Mouse (Mus musculus) CH12.LX (cell line): ENCODE results near the gene Zcchc12. TPM values are rescaled to one million over a fixed set of nuclear protein-coding genes. Genes with fewer than 3 reads are reported as not detected.

Experiments
- DNase-seq: peaks from one replicate; pipeline ENCODE4 v3.0.0-alpha.2; 2013; ENCODE audit errors: extremely low read depth
- H3K27ac ChIP-seq: 2 replicates; pipeline ENCODE4 v1.5.1; 2012; ENCODE audit warnings: low read depth, mild to moderate bottlenecking, control low read depth, moderate library complexity; ENCODE audit not compliant: insufficient read depth
- H3K27me3 ChIP-seq: replicated peaks from 2 replicates; pipeline ENCODE3; 2012; ENCODE audit warnings: inconsistent platforms
- H3K36me3 ChIP-seq, 2 experiments: replicated peaks in 1 of 2; 2 replicates each; pipeline versions ENCODE3 to v1.6.1; 2012; ENCODE audit warnings: inconsistent platforms in 1 of 2, low read length in 1 of 2, mild to moderate bottlenecking in 1 of 2, mixed read lengths in 1 of 2, moderate library complexity in 1 of 2; ENCODE audit not compliant: control insufficient read depth in 1 of 2, insufficient read depth in 1 of 2
- H3K4me1 ChIP-seq, 2 experiments: 2 replicates each; pipeline ENCODE4 v1.6.1; 2012; ENCODE audit warnings: inconsistent platforms in 1 of 2, moderate library complexity in 1 of 2; ENCODE audit not compliant: insufficient read depth in 2 of 2, control insufficient read depth in 1 of 2
- H3K4me2 ChIP-seq: 2 replicates; pipeline ENCODE4 v1.6.1; 2012; ENCODE audit warnings: low read depth, mild to moderate bottlenecking, control low read depth; ENCODE audit not compliant: poor library complexity, insufficient read depth, severe bottlenecking
- H3K4me3 ChIP-seq, 3 experiments: fragments of 150-350 bp in 1 of 3; sonication (generic) in 1 of 3; replicated peaks in 1 of 3; 2 replicates each; pipeline versions ENCODE3 to v1.5.1; 2011 to 2012; ENCODE audit warnings: low read depth in 2 of 3, low read length in 2 of 3, mild to moderate bottlenecking in 2 of 3, moderate library complexity in 2 of 3, control low read depth in 1 of 3, improper control_type of control experiment in 1 of 3, inconsistent platforms in 1 of 3, mixed read lengths in 1 of 3; ENCODE audit not compliant: poor library complexity in 1 of 3
- H3K79me2 ChIP-seq: replicated peaks from 2 replicates; pipeline ENCODE4 v1.6.1; 2012; ENCODE audit warnings: mild to moderate bottlenecking, moderate library complexity; ENCODE audit not compliant: control insufficient read depth, poor library complexity, insufficient read depth, severe bottlenecking; ENCODE audit errors: extremely low read depth
- H3K9ac ChIP-seq: 2 replicates; pipeline ENCODE4 v1.6.1; 2012; ENCODE audit warnings: low read depth, mild to moderate bottlenecking, control low read depth, moderate library complexity; ENCODE audit not compliant: insufficient read depth
- H3K9me3 ChIP-seq: replicated peaks from 2 replicates; pipeline ENCODE3; 2012; ENCODE audit warnings: low read length, inconsistent platforms, mixed read lengths
- BHLHE40 ChIP-seq: IDR thresholded peaks from 2 replicates; pipeline ENCODE4 v1.6.1; 2011; ENCODE audit warnings: mild to moderate bottlenecking, low read depth, low read length, improper control_type of control experiment
- CHD1 ChIP-seq: IDR thresholded peaks from 2 replicates; pipeline ENCODE4 v1.6.1; 2012; ENCODE audit warnings: low read depth, low read length, improper control_type of control experiment, inconsistent platforms
- CTCF ChIP-seq, 2 experiments: IDR thresholded peaks in 1 of 2; conservative IDR thresholded peaks in 1 of 2; 2 replicates each; pipeline ENCODE4 v1.5.1; 2011 to 2012; ENCODE audit warnings: low read depth in 2 of 2, low read length in 2 of 2, improper control_type of control experiment in 1 of 2, inconsistent platforms in 1 of 2, mild to moderate bottlenecking in 1 of 2, moderate library complexity in 1 of 2
- E2F4 ChIP-seq: IDR thresholded peaks from 2 replicates; pipeline ENCODE4 v1.6.1; 2011; ENCODE audit warnings: low read depth, low read length, improper control_type of control experiment; ENCODE audit not compliant: insufficient replicate concordance
- ELF1 ChIP-seq: IDR thresholded peaks from 2 replicates; pipeline ENCODE4 v1.6.1; 2014; ENCODE audit warnings: low read depth, mild to moderate bottlenecking, inconsistent platforms, low read length, improper control_type of control experiment
- GABPA ChIP-seq: IDR thresholded peaks from 2 replicates; pipeline ENCODE4 v1.6.1; 2012; ENCODE audit warnings: low read depth, low read length, improper control_type of control experiment, inconsistent platforms; ENCODE audit not compliant: insufficient replicate concordance
- MEF2A ChIP-seq: IDR thresholded peaks from 2 replicates; pipeline ENCODE4 v1.6.1; 2014; ENCODE audit warnings: low read depth, mild to moderate bottlenecking, inconsistent platforms, low read length, improper control_type of control experiment, borderline replicate concordance
- MYC ChIP-seq: IDR thresholded peaks from 2 replicates; pipeline ENCODE4 v1.6.1; 2011; ENCODE audit warnings: low read depth, mild to moderate bottlenecking, improper control_type of control experiment, low read length
- NELFE ChIP-seq: IDR thresholded peaks from 2 replicates; pipeline ENCODE4 v1.6.1; 2011; ENCODE audit warnings: low read depth, low read length, improper control_type of control experiment
- POLR2AphosphoS2 ChIP-seq: IDR thresholded peaks from 2 replicates; pipeline ENCODE4 v1.6.1; 2011; ENCODE audit warnings: low read depth, low read length, improper control_type of control experiment
- RAD21 ChIP-seq: IDR thresholded peaks from 2 replicates; pipeline ENCODE4 v1.6.1; 2011; ENCODE audit warnings: low read depth, mild to moderate bottlenecking, low read length, improper control_type of control experiment, moderate library complexity
- RCOR1 ChIP-seq: conservative IDR thresholded peaks from 2 replicates; pipeline ENCODE4 v1.6.1; 2012; ENCODE audit warnings: low read depth, mild to moderate bottlenecking, inconsistent platforms, low read length, improper control_type of control experiment
- SIN3A ChIP-seq: IDR thresholded peaks from 2 replicates; pipeline ENCODE4 v1.6.1; 2012; ENCODE audit warnings: low read length, improper control_type of control experiment, inconsistent platforms
- SMC3 ChIP-seq: IDR thresholded peaks from 2 replicates; pipeline ENCODE4 v1.6.1; 2011; ENCODE audit warnings: low read depth, low read length, improper control_type of control experiment
- UBTF ChIP-seq: IDR thresholded peaks from 2 replicates; pipeline ENCODE4 v1.6.1; 2012; ENCODE audit warnings: low read depth, mild to moderate bottlenecking, inconsistent platforms, low read length, improper control_type of control experiment, moderate library complexity
- USF2 ChIP-seq: conservative IDR thresholded peaks from 2 replicates; pipeline ENCODE4 v1.6.1; 2011; ENCODE audit warnings: low read depth, low read length, improper control_type of control experiment
- ZKSCAN1 ChIP-seq: IDR thresholded peaks from 2 replicates; pipeline ENCODE4 v1.6.1; 2012; ENCODE audit warnings: low read depth, inconsistent platforms, low read length, improper control_type of control experiment, borderline replicate concordance
- dilution Hi-C: fragments of 300-500 bp; cut with MboI; formaldehyde crosslinking; loops from 2 replicates; pipeline ENCODE4 v1.14.3; 2020; ENCODE audit warnings: low sequenced_read_pairs; ENCODE audit not compliant: extremely low pct_unique_long_range_greater_than_20kb, extremely low pct_ligation_motif_present
- in situ Hi-C: fragments of 300-500 bp; cut with MboI; formaldehyde crosslinking; loops from 3 replicates; pipeline ENCODE4 v1.14.3; 2019; ENCODE audit warnings: low sequenced_read_pairs, low pct_ligation_motif_present, low pct_unique_long_range_greater_than_20kb, mixed read lengths
- polyA plus RNA-seq: library from polyadenylated mRNA; unstranded; fragments of >175 nt; gene quantifications from 2 replicates; pipeline ENCODE4 v1.2.1, GENCODE M21; 2012; ENCODE audit warnings: low read depth; ENCODE audit not compliant: insufficient read length
- total RNA-seq, 2 experiments: library from RNA; depleted of rRNA; stranded (reverse); fragments of 300-350 nt in 1 of 2; fragments of >200 nt in 1 of 2; gene quantifications; 2 replicates each; pipeline ENCODE4 v1.2.3; 2012 to 2014

The Zcchc12 gene
- total and polyA plus RNA-seq, 3 experiments = not detected

DNA sequence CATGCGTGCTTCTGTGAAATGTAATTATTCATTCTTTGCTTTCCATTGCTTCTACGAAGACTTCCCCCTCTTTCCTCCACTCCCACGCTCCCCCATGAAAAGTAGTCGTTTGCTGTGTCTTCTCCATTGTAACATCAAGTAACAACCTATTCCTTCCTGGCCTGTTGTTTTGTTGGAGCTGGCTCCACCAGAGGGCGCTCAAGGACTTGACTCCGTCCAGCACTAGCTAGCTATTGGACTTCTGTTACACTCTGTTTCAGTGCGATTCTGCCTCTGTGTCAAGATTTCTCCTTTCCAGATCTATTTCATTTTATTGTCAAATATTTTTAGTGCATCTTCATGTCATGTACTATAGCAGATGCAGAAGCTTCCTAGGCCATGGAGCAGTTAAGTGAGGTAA lies 30.1 kb downstream of the Zcchc12 start:
- H3K36me3 ChIP-seq = no peaks in the 10 kb centered on the region
- no peak overlapping the region for H3K4me3 ChIP-seq
- no peak overlapping the region for H3K9ac ChIP-seq
- peak; percentile 61 for DNase-seq
- no peaks in the 10 kb centered on the region for H3K9me3 ChIP-seq
- no peaks in the 10 kb centered on the region for H3K79me2 ChIP-seq
- H3K4me2 ChIP-seq = no peak overlapping the region
- dilution Hi-C loops = no loop called here
- no peak overlapping the region for H3K27ac ChIP-seq
- H3K4me1 ChIP-seq = no peaks in the 10 kb centered on the region
- in situ Hi-C loops = loop anchor here (10.0 kb wide), 1 partner anchor 159 kb away; no protein-coding TSS in a partner anchor
- no peaks in the 10 kb centered on the region for H3K27me3 ChIP-seq
- TF ChIP-seq RCOR1 = no peak
- TF ChIP-seq ELF1 = no peak
- TF ChIP-seq SMC3 = peak; percentile 53
- peak; percentile 32 to 74; a peak in 2 of 4 replicates for TF ChIP-seq CTCF (conservative IDR thresholded peaks at IDR 0.05 in 1 of 2, IDR thresholded peaks at IDR 0.05 in 1 of 2; ENCODE audit: low read depth in 2 of 2, low read length in 2 of 2)
- TF ChIP-seq GABPA = no peak
- peak; percentile 67 for TF ChIP-seq RAD21
- no peak for TF ChIP-seq SIN3A

DNA sequence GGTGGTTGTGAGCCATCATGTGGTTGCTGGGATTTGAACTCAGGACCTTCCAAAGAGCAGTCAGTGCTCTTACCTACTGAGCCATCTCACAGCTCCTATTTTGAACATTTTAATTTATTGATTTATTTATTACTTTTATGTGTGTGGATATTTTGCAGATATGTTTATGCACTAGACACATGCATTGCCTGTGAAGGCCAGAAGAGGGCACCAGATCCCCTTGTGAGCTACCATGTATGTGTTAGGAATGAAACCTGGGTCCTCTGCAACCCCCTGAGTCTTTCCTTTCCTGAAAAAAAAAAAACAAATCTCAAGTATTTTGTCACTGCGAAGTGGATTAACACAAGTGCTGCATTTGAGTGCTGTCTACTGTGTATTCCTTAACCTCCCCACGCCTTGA lies 30.9 kb downstream of the Zcchc12 start:
- TF ChIP-seq ELF1 = no peak
- peak; percentile 55 to 60 for TF ChIP-seq CTCF (conservative IDR thresholded peaks at IDR 0.05 in 1 of 2, IDR thresholded peaks at IDR 0.05 in 1 of 2; ENCODE audit: low read depth in 2 of 2, low read length in 2 of 2)
- TF ChIP-seq RAD21 = peak; percentile 52
- TF ChIP-seq, all 38 proteins: peak for 2
- in situ Hi-C loops (loop anchor here (10.0 kb wide), 1 partner anchor 158 kb away; no protein-coding TSS in a partner anchor), dilution Hi-C loops (no loop called here)
- no peaks in the 10 kb centered on the region for H3K4me1 ChIP-seq
- H3K9ac ChIP-seq = no peak overlapping the region
- H3K4me2 ChIP-seq = no peak overlapping the region
- no peaks in the 10 kb centered on the region for H3K36me3 ChIP-seq
- H3K79me2 ChIP-seq = no peaks in the 10 kb centered on the region
- H3K4me3 ChIP-seq = no peak overlapping the region
- H3K27me3 ChIP-seq = no peaks in the 10 kb centered on the region
- H3K27ac ChIP-seq = no peak overlapping the region
- peak; percentile 24 for DNase-seq
- H3K9me3 ChIP-seq = no peaks in the 10 kb centered on the region

DNA sequence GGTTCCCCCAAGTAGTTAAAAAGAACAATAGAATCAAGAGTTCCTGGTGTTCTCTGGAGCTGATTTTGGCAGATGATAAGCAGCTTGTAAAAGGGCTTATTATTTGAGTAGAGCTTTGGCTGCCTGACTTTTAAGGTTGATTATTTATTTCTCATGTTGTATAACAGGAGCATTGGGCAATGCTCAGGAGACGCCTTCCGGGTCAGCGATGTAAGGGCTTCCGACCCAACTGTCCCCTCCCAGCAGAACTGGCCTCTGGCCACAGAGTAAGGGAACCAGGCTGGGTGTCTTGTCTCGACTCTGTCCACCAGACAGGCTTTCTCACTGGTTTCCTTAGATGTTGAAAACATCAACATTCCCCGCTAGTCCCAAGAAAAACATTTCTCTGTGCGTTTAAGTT lies 33.2 kb downstream of the Zcchc12 start:
- H3K4me3 ChIP-seq = no peak overlapping the region
- no peak for DNase-seq
- dilution Hi-C loops (no loop called here), in situ Hi-C loops (loop anchor here (10.0 kb wide), 1 partner anchor 156 kb away; no protein-coding TSS in a partner anchor)
- no peak overlapping the region for H3K4me2 ChIP-seq
- no peaks in the 10 kb centered on the region for H3K9me3 ChIP-seq
- H3K4me1 ChIP-seq = no peaks in the 10 kb centered on the region
- no peaks in the 10 kb centered on the region for H3K36me3 ChIP-seq
- no peaks in the 10 kb centered on the region for H3K27me3 ChIP-seq
- no peaks in the 10 kb centered on the region for H3K79me2 ChIP-seq
- H3K9ac ChIP-seq = no peak overlapping the region
- no peak overlapping the region for H3K27ac ChIP-seq
- no peak for TF ChIP-seq SIN3A
- no peak for TF ChIP-seq UBTF
- no peak for TF ChIP-seq CHD1
- no peak for TF ChIP-seq MYC
- TF ChIP-seq E2F4 = no peak
- TF ChIP-seq ZKSCAN1 = no peak
- no peak for TF ChIP-seq BHLHE40
- TF ChIP-seq POLR2AphosphoS2 = no peak
- TF ChIP-seq NELFE = no peak
- no peak for TF ChIP-seq USF2
- TF ChIP-seq MEF2A = no peak
- TF ChIP-seq, all 38 proteins: peak for 0
